Mouse (Mus musculus) forebrain, postnatal 0 days (tissue): Measurements from ENCODE around the gene Kcnma1. TPM values are rescaled to one million over a fixed set of nuclear protein-coding genes. Genes with fewer than 3 reads are reported as not detected.

Source experiments
- ATAC-seq: fragments of 200-750 bp; cut with Nextera tagmentation; 2 replicates; pipeline ENCODE4 v1.8.0; 2017; ENCODE audit warnings: mild to moderate bottlenecking, moderate library complexity
- DNase-seq: peaks from one replicate; pipeline ENCODE4 v3.0.0-alpha.2; 2015
- H3K27ac ChIP-seq: fragments of 300-500 bp; sonication (generic); 2 replicates; pipeline ENCODE4 v1.5.1; 2014; ENCODE audit warnings: low read depth, mild to moderate bottlenecking, antibody characterized with exemption, low read length, moderate library complexity, mixed read lengths
- H3K27me3 ChIP-seq: fragments of 300-500 bp; sonication (generic); 2 replicates; pipeline ENCODE4 v1.6.1; 2014; ENCODE audit warnings: mild to moderate bottlenecking, low read length, mixed read lengths; ENCODE audit not compliant: insufficient read depth
- H3K36me3 ChIP-seq: fragments of 300-500 bp; sonication (generic); 2 replicates; pipeline ENCODE4 v1.6.1; 2014; ENCODE audit warnings: mild to moderate bottlenecking, moderate library complexity; ENCODE audit not compliant: insufficient read depth
- H3K4me1 ChIP-seq: fragments of 300-500 bp; sonication (generic); 2 replicates; pipeline ENCODE4 v1.6.1; 2014; ENCODE audit warnings: antibody characterized with exemption; ENCODE audit not compliant: insufficient read depth
- H3K4me2 ChIP-seq: fragments of 300-500 bp; sonication (generic); 2 replicates; pipeline ENCODE4 v1.6.1; 2014; ENCODE audit warnings: low read depth, mild to moderate bottlenecking, moderate library complexity
- H3K4me3 ChIP-seq: fragments of 300-500 bp; sonication (generic); 2 replicates; pipeline ENCODE4 v1.5.1; 2014; ENCODE audit warnings: low read depth, low read length, mixed read lengths
- H3K9ac ChIP-seq: fragments of 300-500 bp; sonication (generic); 2 replicates; pipeline ENCODE4 v1.6.1; 2014; ENCODE audit warnings: mild to moderate bottlenecking
- H3K9me3 ChIP-seq: fragments of 300-500 bp; sonication (generic); 2 replicates; pipeline ENCODE4 v1.6.1; 2016; ENCODE audit warnings: low read length
- CTCF ChIP-seq: sonication (generic); IDR thresholded peaks from 2 replicates; pipeline ENCODE4 v1.5.1; 2016; ENCODE audit warnings: antibody characterized with exemption, control low read depth, low read depth
- whole genome bisulfite sequencing: fragments of 180-500 bp; shearing (Covaris S2); extraction: QIAGEN DNeasy Blood & Tissue Kit; methylation state at CpG from one replicate; pipeline ENCODE4 v1.1.7; 2014; 5-methylcytosine and 5-hydroxymethylcytosine counted together
- polyA plus RNA-seq: library from polyadenylated mRNA; unstranded; fragments of >200 nt; fragmentation: Nextera tagmentation; extraction: Ambion mirVana; gene quantifications from 2 replicates; pipeline ENCODE4 v1.2.1, GENCODE M21; 2015
- total RNA-seq: library from RNA; depleted of rRNA; stranded (reverse); fragments of >200 nt; gene quantifications from 2 replicates; pipeline ENCODE4 v1.2.3, GENCODE M21; 2014

Kcnma1 gene
- total and polyA plus RNA-seq, 2 experiments from 2014 or later: 18.7 to 35.8 TPM

DNA sequence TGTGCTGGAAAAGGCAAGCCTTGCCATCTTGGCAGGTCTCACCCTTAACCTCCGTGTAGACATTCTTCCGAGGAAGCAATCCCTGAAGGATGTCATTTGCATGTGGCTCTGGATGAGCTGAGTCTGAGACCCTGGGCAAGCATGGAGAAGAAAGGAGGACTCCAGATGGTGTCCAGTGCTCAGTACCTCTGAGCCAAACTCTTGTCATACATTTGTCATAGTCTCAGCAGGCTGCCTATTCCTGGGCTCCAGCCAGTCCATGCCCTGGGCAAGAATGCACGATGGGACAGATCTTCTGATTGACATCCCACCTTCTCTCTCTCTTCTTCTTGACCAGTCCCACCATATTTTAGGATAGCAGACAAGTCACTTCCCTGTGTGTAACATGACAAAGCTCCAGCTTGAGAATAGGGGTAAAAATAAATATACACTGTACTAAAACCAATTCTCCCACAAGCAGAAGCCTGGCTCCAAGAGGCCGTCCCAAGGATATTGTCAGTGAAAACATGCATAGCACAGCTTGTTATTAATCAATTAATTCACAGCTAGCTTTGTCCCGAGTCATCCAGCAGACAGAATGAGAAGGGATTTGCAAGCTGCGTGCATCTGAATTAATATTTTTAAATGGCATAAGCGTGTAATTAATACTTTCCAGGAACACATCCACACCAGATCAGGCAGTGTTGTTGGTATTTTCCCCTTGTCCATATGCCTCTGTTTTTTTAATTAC lies 290.4 kb downstream of the Kcnma1 start:
- H3K27ac ChIP-seq: 0 out of 2 replicates have a peak overlapping the region, but pooled peaks have one; percentile 15
- no peaks in the 10 kb centered on the region for H3K27me3 ChIP-seq
- ATAC-seq: no peak; the same call in 1 of the 2 replicates
- WGBS: 29% methylated on average over 7 of the region's 7 CpGs
- H3K4me1 ChIP-seq: peaks cover 5% of the 10 kb centered on the region; the same call in 1 of the 2 replicates
- peak; percentile 16 for DNase-seq
- no peaks in the 10 kb centered on the region for H3K36me3 ChIP-seq
- no peak overlapping the region for H3K9ac ChIP-seq
- H3K4me3 ChIP-seq: no peak overlapping the region
- no peak overlapping the region for H3K4me2 ChIP-seq
- TF ChIP-seq CTCF: no peak
- no peaks in the 10 kb centered on the region for H3K9me3 ChIP-seq

DNA sequence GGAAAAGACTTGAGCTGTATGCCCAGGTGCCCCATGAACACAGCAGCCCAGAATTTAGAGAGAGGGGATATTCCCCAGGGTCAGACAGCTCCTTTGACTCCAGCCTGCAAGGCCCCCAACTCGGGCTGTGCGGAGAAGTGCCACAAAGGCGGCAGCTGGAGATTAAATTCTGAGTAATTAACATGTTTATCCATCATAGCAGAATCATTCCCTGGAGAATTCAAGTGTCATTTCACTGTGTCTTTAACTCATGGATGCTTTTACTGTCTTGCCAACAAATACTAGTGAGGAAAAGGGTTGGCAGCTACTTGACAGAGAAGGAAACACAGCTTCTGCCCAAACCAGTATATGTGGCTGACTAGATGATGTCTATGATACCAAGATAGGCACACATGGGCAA lies 295.0 kb downstream of the Kcnma1 start:
- 54% methylated on average over 3 of the region's 3 CpGs for WGBS
- peak; percentile 27; the same call in 1 of the 2 replicates for ATAC-seq
- no peak overlapping the region for H3K4me3 ChIP-seq
- H3K27me3 ChIP-seq: no peaks in the 10 kb centered on the region
- no peak overlapping the region for H3K27ac ChIP-seq
- peak; percentile 6 for DNase-seq
- H3K4me2 ChIP-seq: no peak overlapping the region
- peaks cover 5% of the 10 kb centered on the region; the same call in 1 of the 2 replicates for H3K4me1 ChIP-seq
- no peak overlapping the region for H3K9ac ChIP-seq
- H3K36me3 ChIP-seq: no peaks in the 10 kb centered on the region
- TF ChIP-seq CTCF: no peak
- no peaks in the 10 kb centered on the region for H3K9me3 ChIP-seq

DNA sequence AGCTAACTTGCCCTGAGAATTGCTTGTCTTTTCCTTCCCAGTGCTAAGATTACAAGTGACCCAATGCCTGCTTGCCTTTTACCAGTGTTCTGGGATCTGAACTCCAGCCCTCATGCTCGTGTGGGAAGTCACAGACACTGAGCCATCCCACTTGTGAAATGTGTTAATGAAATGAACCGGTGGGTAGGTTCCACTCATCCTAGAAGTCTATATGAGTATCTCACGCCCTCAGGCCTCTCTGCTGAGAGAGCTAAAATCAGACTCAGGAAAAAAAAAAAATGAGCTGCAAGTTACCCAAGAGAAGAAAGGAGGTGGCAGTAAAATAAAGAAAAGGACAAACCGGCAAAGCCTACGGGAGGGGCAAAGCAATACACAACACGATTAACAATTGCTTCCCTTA lies 295.6 kb downstream of the Kcnma1 start:
- Histone ChIP-seq H3K27ac (no peak overlapping the region), H3K9ac (no peak overlapping the region), H3K9me3 (no peaks in the 10 kb centered on the region), H3K4me3 (no peak overlapping the region), H3K4me1 (peaks cover 3% of the 10 kb centered on the region; the same call in 1 of the 2 replicates), H3K36me3 (no peaks in the 10 kb centered on the region), H3K4me2 (no peak overlapping the region), H3K27me3 (no peaks in the 10 kb centered on the region)
- 83% methylated on average over 6 of the region's 6 CpGs for WGBS
- no peak for DNase-seq
- ATAC-seq: no peak
- TF ChIP-seq CTCF: no peak

DNA sequence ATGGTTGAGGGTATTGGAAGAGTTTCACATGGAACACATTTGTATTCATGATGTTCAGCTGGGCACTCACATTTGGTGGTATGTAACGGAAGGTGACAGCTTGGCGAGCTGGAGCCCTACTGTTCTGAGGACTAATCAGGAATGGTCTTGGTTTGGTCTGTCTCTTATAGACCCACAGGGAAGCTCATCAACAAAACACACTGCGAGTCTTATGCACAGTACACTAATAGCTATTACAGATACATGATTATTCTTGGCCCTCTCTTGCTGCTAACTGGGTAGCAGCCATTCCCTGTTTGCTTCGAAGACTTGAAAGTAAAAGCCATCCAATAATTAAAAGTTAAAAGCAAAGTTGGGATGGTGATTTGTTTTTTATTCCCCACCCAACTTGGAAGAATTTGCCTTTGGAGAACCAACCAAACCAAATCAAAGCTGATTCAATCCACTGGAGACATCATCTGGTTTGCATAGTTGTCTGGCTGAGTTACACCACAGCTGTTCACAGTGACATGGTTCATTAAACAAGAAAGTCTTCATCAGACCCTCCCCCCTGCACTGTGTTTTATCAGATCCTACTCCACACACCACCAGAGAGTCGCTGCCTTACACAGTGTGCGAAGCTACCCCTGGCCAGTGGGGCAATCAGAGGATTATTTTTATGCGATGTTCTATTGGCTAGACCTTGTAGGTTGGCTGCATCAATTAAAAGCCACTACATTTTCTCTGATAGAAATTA lies 299.7 kb downstream of the Kcnma1 start:
- Histone ChIP-seq H3K36me3 (no peaks in the 10 kb centered on the region), H3K4me3 (no peak overlapping the region), H3K4me2 (no peak overlapping the region), H3K27me3 (no peaks in the 10 kb centered on the region), H3K9ac (no peak overlapping the region), H3K9me3 (no peaks in the 10 kb centered on the region), H3K4me1 (no peaks in the 10 kb centered on the region), H3K27ac (no peak overlapping the region)
- WGBS: 79% methylated on average over 7 of the region's 7 CpGs
- TF ChIP-seq CTCF: no peak
- ATAC-seq: no peak
- no peak for DNase-seq

DNA sequence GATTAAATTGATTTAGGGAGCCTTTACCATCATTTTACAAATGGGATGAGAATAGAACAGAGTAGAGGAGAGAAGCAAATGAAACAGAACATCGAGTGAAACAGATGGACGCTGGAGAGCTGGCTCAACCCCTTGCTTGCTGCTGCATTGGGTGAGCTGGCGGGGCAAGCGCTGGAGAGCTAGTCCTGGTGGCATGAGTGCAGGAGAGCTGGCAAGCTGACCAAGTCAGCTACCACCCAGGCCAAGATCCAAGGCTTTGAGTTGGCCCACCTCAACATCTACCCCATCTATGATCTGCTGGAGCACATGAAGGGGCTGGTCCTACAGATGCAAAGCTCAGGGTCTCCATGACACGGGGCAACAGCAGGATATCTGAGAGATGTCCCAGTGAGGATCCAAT lies 301.4 kb downstream of the Kcnma1 start:
- WGBS: 88% methylated on average over 5 of the region's 5 CpGs
- no peak overlapping the region for H3K27ac ChIP-seq
- DNase-seq (no peak), ATAC-seq (no peak)
- no peaks in the 10 kb centered on the region for H3K36me3 ChIP-seq
- no peak for TF ChIP-seq CTCF
- H3K27me3 ChIP-seq: no peaks in the 10 kb centered on the region
- H3K4me2 ChIP-seq: no peak overlapping the region
- no peaks in the 10 kb centered on the region for H3K9me3 ChIP-seq
- no peaks in the 10 kb centered on the region for H3K4me1 ChIP-seq
- H3K4me3 ChIP-seq: no peak overlapping the region
- H3K9ac ChIP-seq: no peak overlapping the region

DNA sequence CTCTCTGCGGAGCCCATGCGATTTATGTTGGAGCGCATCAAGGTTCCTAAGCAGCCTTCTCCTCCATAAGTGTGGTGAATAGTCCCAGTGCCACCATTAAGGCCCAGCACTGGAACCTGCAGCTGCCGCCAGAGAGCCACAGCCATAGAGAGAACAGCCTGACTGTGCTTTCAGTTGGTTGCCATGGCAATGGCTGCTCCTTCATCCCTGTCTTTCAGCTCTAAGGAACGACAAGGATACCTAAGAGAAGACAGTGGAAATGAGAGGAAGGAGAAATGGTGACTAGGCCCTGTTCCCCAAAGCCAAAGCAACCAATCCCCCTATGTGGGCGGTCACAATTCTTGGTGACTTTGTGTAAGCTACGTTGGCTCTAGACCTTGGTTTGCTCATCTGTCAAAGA lies 303.3 kb downstream of the Kcnma1 start:
- no peaks in the 10 kb centered on the region for H3K27me3 ChIP-seq
- no peak overlapping the region for H3K4me3 ChIP-seq
- H3K4me2 ChIP-seq: no peak overlapping the region
- WGBS: 70% methylated on average over 7 of the region's 7 CpGs
- ATAC-seq: peak; percentile 54; the same call in 1 of the 2 replicates
- no peak overlapping the region for H3K9ac ChIP-seq
- TF ChIP-seq CTCF: no peak
- peak; percentile 55 for DNase-seq
- H3K9me3 ChIP-seq: no peaks in the 10 kb centered on the region
- H3K27ac ChIP-seq: peak overlapping the region; percentile 15; the same call in 1 of the 2 replicates
- H3K36me3 ChIP-seq: no peaks in the 10 kb centered on the region
- no peaks in the 10 kb centered on the region for H3K4me1 ChIP-seq

DNA sequence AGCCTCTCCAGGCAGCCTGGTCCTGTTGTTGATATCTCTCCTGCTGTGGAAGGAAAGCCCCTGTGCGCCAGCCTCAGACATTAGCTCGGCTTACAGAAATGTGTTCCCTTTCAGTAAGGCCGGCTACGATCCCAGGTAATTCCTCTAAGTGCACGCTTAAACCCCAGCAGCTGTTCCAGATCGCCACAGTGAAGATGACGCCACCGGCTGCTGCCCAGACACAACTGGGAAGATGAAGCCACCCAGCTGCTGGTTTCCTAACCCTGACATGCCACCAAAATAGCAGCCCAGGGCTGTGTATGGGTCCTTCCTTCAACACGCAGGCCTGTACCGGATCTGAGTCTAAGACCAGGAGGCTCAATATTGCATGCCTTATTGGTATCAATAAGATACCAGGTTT lies 307.5 kb downstream of the Kcnma1 start:
- Histone ChIP-seq H3K4me3 (no peak overlapping the region), H3K27ac (no peak overlapping the region), H3K4me2 (no peak overlapping the region), H3K4me1 (no peaks in the 10 kb centered on the region), H3K9me3 (no peaks in the 10 kb centered on the region), H3K27me3 (no peaks in the 10 kb centered on the region), H3K9ac (no peak overlapping the region), H3K36me3 (no peaks in the 10 kb centered on the region)
- 83% methylated on average over 10 of the region's 10 CpGs for WGBS
- ATAC-seq: no peak
- no peak for TF ChIP-seq CTCF
- no peak for DNase-seq
